Mouse (Mus musculus) liver, embryonic 13.5 days (tissue): ENCODE results near the gene Samm50. TPM values are rescaled to one million over a fixed set of nuclear protein-coding genes. Genes with fewer than 3 reads are reported as not detected.

ENCODE experiments used
- ATAC-seq: fragments of 200-750 bp; cut with Nextera tagmentation; 2 replicates; pipeline ENCODE4 v1.8.0; 2017; ENCODE audit warnings: low read depth, mild to moderate bottlenecking, moderate number of reproducible peaks, moderate library complexity
- DNase-seq: peaks from one replicate; pipeline ENCODE4 v3.0.0; 2022
- H3K27ac ChIP-seq: fragments of 300-500 bp; sonication (generic); 2 replicates; pipeline ENCODE4 v1.5.1; 2015; ENCODE audit warnings: moderate library complexity, mild to moderate bottlenecking, inconsistent platforms
- H3K27me3 ChIP-seq: fragments of 300-500 bp; sonication (generic); 2 replicates; pipeline ENCODE4 v1.6.1; 2015; ENCODE audit warnings: mild to moderate bottlenecking, inconsistent platforms
- H3K36me3 ChIP-seq: fragments of 300-500 bp; sonication (generic); 2 replicates; pipeline ENCODE4 v1.6.1; 2015; ENCODE audit warnings: mild to moderate bottlenecking, inconsistent platforms
- H3K4me1 ChIP-seq: fragments of 300-500 bp; sonication (generic); replicated peaks from 2 replicates; pipeline ENCODE4 v1.6.1; 2015; ENCODE audit warnings: inconsistent platforms
- H3K4me2 ChIP-seq: fragments of 300-500 bp; sonication (generic); 2 replicates; pipeline ENCODE4 v1.6.1; 2015; ENCODE audit warnings: inconsistent platforms, mild to moderate bottlenecking, moderate library complexity
- H3K4me3 ChIP-seq: fragments of 300-500 bp; sonication (generic); replicated peaks from 2 replicates; pipeline ENCODE4 v1.5.1; 2015; ENCODE audit warnings: mild to moderate bottlenecking, inconsistent platforms
- H3K9ac ChIP-seq: fragments of 300-500 bp; sonication (generic); 2 replicates; pipeline ENCODE4 v1.6.1; 2015; ENCODE audit warnings: mild to moderate bottlenecking, inconsistent platforms
- H3K9me3 ChIP-seq: fragments of 300-500 bp; sonication (generic); replicated peaks from 2 replicates; pipeline ENCODE4 v1.6.1; 2016; ENCODE audit warnings: inconsistent platforms
- WGBS: fragments of 180-500 bp; shearing (Covaris S2); methylation state at CpG from one replicate; pipeline ENCODE4 v1.1.7; 2015; ENCODE audit not compliant: insufficient replicate concordance; 5-methylcytosine and 5-hydroxymethylcytosine counted together
- polyA plus RNA-seq: library from polyadenylated mRNA; unstranded; fragments of >200 nt; fragmentation: Nextera tagmentation; extraction: Ambion mirVana; gene quantifications from 2 replicates; pipeline ENCODE4 v1.2.1, GENCODE M21; 2015

Samm50 gene
- polyA plus RNA-seq, 1 experiment from 2014 or later = 98.0 TPM

- Histone ChIP-seq H3K27me3 (0 out of 2 replicates have a peak, but pooled peaks cover 15% of the 10 kb centered on the region), H3K9me3 (no peaks in the 10 kb centered on the region), H3K4me2 (no peak overlapping the region), H3K27ac (no peak overlapping the region), H3K36me3 (no peaks in the 10 kb centered on the region), H3K4me3 (no peak overlapping the region), H3K4me1 (peaks cover 11% of the 10 kb centered on the region; the same call in 1 of the 2 replicates), H3K9ac (no peak overlapping the region)
- WGBS = 52% methylated on average over 6 of the region's 6 CpGs
- ATAC-seq (no peak), DNase-seq (no peak)
Observed at GRCm38 (mm10) chr15:84182000-84182399, 10.0 kb upstream of the Samm50 start.

DNA sequence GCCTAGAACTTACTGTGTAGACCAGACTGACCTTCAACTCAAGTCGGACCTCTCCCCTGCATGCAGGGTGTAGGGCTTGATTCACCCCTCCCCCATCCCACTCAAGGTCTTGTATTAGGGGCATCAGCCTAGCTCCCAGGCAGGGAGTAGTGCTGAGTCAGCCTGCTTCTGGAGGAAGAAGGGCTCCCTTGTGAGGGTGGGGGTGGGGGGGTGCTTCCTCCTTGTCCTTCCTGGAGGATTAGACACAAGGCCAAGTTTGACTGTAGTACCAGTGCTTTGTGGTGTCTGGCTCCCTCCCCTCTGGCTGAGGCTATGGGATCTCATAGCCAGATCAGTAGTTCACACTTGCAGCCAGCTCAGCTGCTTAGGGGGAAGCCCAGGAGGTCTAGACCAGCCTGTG lies 8.1 kb upstream of the Samm50 start:
- no peaks in the 10 kb centered on the region for H3K36me3 ChIP-seq
- H3K4me3 ChIP-seq = no peak overlapping the region
- 0% methylated on average over 1 of the region's 1 CpGs for WGBS
- ATAC-seq = peak; percentile 60
- H3K4me2 ChIP-seq = no peak overlapping the region
- peaks cover 11% of the 10 kb centered on the region; the same call in 1 of the 2 replicates for H3K4me1 ChIP-seq
- H3K27me3 ChIP-seq = 0 out of 2 replicates have a peak, but pooled peaks cover 15% of the 10 kb centered on the region
- no peak overlapping the region for H3K27ac ChIP-seq
- no peak for DNase-seq
- no peaks in the 10 kb centered on the region for H3K9me3 ChIP-seq
- no peak overlapping the region for H3K9ac ChIP-seq

DNA sequence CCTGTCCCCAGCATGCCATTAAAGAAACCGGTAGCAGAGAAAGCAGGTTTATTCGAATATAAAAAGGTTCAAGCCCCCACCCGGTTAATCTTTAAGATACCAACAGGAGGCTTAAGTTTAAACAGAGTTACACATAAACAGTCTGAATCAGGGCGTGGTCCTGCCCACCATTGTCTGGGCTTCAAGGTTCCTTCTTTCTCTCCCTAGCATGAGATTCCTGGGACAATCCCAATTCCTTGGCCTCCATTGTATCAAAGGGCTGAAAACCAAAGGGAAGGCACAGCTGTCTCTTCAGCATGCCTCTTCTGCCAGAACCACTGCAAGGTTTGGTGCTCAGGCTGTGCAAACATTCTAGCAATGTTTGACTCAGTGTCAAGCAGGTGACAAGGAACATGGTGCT lies 5.8 kb upstream of the Samm50 start:
- no peak for DNase-seq

DNA sequence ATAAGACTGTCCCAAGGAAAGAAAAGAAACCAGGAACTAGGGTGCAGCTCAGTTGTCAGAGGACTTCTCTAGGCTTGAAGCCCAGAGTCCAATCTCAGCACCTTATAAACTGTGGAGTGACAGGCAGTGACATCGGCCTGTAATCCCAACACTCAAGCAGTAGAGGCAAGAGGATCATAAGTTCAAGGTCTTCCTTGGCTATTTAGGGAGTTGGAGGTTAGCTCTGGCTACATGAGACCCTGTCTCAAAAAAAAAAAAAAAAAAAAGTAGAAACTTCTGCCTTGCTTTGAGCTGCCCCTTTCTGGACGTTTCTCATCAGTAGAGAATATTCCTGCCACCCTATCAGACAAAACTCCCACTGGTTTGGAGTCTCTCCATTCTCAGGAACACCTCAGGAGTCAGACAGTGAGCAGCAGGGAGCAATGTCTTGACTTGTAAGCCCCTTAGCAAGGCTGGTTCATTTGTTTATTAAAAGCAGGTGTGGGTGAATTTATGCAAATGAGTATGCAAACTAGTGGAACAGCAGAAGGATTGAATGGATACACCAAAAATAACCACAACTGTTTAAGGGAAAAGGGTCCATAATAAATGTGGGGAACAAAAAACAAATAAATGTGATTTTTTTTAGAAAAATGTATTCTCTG lies 3.0 kb upstream of the Samm50 start:
- no peak overlapping the region for H3K27ac ChIP-seq
- H3K4me3 ChIP-seq = no peak overlapping the region
- WGBS = 56% methylated on average over 2 of the region's 2 CpGs
- no peak overlapping the region for H3K9ac ChIP-seq
- no peaks in the 10 kb centered on the region for H3K9me3 ChIP-seq
- ATAC-seq = no peak
- H3K36me3 ChIP-seq = no peaks in the 10 kb centered on the region
- H3K27me3 ChIP-seq = 0 out of 2 replicates have a peak, but pooled peaks cover under 1% of the 10 kb centered on the region
- DNase-seq = no peak
- H3K4me2 ChIP-seq = no peak overlapping the region
- peaks cover 40% of the 10 kb centered on the region for H3K4me1 ChIP-seq

More for the DNA sequence above, 5.8 kb upstream of the Samm50 start:
- Histone ChIP-seq H3K27ac (no peak overlapping the region), H3K36me3 (no peaks in the 10 kb centered on the region), H3K9me3 (no peaks in the 10 kb centered on the region), H3K4me1 (peaks cover 26% of the 10 kb centered on the region), H3K4me2 (no peak overlapping the region), H3K27me3 (0 out of 2 replicates have a peak, but pooled peaks cover 9% of the 10 kb centered on the region), H3K4me3 (no peak overlapping the region), H3K9ac (no peak overlapping the region)
- 52% methylated on average over 4 of the region's 4 CpGs for WGBS
- ATAC-seq = no peak

- H3K36me3 ChIP-seq = peaks cover under 1% of the 10 kb centered on the region; the same call in 1 of the 2 replicates
- ATAC-seq (no peak), DNase-seq (peak; percentile 15)
- no peak overlapping the region for H3K4me3 ChIP-seq
- no peaks in the 10 kb centered on the region for H3K27me3 ChIP-seq
- 46% methylated on average over 3 of the region's 3 CpGs for whole genome bisulfite sequencing
- H3K4me1 ChIP-seq = peaks cover 44% of the 10 kb centered on the region
- H3K9ac ChIP-seq = no peak overlapping the region
- H3K4me2 ChIP-seq = no peak overlapping the region
- H3K9me3 ChIP-seq = no peaks in the 10 kb centered on the region
- H3K27ac ChIP-seq = no peak overlapping the region
Observed at GRCm38 (mm10) chr15:84189881-84190280, 2.2 kb upstream of the Samm50 start.

DNA sequence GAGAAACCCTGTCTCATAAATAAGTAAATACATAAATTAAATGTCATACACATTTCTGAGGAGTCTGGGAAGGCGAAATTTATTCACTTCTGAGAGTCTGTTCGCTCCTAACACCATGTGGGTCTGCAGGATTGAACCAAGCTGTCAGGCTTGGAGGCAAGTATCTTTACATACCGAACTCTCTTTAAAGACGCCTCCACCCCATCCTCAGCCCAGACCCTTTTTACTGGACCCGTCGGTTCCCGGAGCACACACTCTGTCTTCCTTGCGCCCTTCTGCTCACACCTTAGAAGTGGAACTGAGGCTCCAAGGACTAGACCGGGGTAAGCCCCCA lies 350 bp upstream of the Samm50 start:
- peak overlapping the region; percentile 73 for H3K4me3 ChIP-seq

GRCm38 (mm10) chr15:84196486-84197165 lies 4.6 kb downstream of the Samm50 start:
- Histone ChIP-seq H3K4me1 (peaks cover 26% of the 10 kb centered on the region), H3K36me3 (peaks cover 68% of the 10 kb centered on the region), H3K4me3 (no peak overlapping the region), H3K27ac (no peak overlapping the region), H3K9me3 (no peaks in the 10 kb centered on the region), H3K4me2 (no peak overlapping the region), H3K9ac (no peak overlapping the region), H3K27me3 (no peaks in the 10 kb centered on the region)
- DNase-seq = no peak
- no peak for ATAC-seq
- 75% methylated on average over 8 of the region's 8 CpGs for WGBS

More for the DNA sequence above, 350 bp upstream of the Samm50 start:
- ATAC-seq (no peak; the same call in 1 of the 2 replicates), DNase-seq (no peak)
- peak overlapping the region; percentile 86 for H3K27ac ChIP-seq
- H3K4me1 ChIP-seq = peaks cover 46% of the 10 kb centered on the region
- H3K9me3 ChIP-seq = no peaks in the 10 kb centered on the region
- 1% methylated on average over 9 of the region's 9 CpGs for WGBS
- H3K4me2 ChIP-seq = peak overlapping the region; percentile 72
- peaks cover 19% of the 10 kb centered on the region for H3K36me3 ChIP-seq
- H3K27me3 ChIP-seq = no peaks in the 10 kb centered on the region
- peak overlapping the region; percentile 76 for H3K9ac ChIP-seq

- no peak for DNase-seq
- Histone ChIP-seq H3K36me3 (peaks cover 84% of the 10 kb centered on the region), H3K4me2 (no peak overlapping the region), H3K4me3 (no peak overlapping the region), H3K9ac (no peak overlapping the region), H3K9me3 (no peaks in the 10 kb centered on the region), H3K4me1 (peaks cover 50% of the 10 kb centered on the region), H3K27ac (no peak overlapping the region), H3K27me3 (no peaks in the 10 kb centered on the region)
- 65% methylated on average over 4 of the region's 4 CpGs for WGBS
- no peak for ATAC-seq
Observed at GRCm38 (mm10) chr15:84207327-84207726, 15.3 kb downstream of the Samm50 start.

DNA sequence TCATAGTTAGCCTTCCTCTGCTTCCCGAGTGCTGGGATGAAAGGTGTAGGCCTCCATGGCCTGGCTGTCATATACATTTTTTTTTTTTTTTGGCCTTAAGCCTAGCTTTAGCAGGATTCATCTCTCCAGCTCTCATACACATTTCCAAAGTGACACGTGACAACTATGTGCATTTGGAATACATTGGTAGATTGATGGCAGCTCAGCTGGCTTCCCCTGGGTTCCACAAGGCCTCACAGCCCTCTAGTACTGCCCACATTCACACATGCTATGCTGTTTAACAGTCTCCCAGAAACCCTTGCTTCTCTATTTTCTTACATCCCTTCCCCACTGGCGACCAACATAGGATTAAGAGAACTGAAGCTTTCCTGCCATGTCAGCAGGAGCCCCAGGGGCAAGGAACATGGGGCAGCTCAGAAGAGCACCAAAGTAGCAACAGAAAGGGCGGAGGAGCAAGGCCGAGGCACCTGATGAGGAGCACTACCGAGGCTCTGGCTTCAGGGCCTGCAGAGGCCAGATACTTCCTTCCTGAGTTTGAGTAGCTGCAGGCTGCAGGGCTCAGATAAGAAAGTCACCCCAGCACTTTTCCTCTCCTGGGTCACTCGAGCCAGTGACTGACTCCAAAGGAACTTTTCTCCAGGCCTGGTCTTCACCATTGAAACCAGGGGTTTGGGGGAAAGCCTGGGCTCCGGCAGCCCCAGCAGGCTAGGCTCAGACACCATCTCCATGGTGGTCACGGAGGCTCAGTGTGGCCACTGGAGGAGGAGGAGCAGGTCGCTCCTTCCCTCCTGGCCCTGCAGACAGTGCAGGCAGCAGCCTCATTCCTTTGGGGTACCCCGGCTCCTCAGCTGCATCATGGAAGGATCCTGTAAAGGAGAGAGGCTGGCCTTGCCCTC lies 17.7 kb downstream of the Samm50 start:
- no peaks in the 10 kb centered on the region for H3K27me3 ChIP-seq
- H3K36me3 ChIP-seq = peaks cover 82% of the 10 kb centered on the region
- peaks cover 56% of the 10 kb centered on the region for H3K4me1 ChIP-seq
- peak overlapping the region; percentile 71 for H3K4me2 ChIP-seq
- H3K4me3 ChIP-seq = peak overlapping the region; percentile 36
- WGBS = 16% methylated on average over 11 of the region's 11 CpGs
- H3K27ac ChIP-seq = peak overlapping the region; percentile 93
- peak overlapping the region; percentile 75 for H3K9ac ChIP-seq
- no peaks in the 10 kb centered on the region for H3K9me3 ChIP-seq
- ATAC-seq (peak; percentile 93), DNase-seq (peak; percentile 81)

GRCm38 (mm10) chr15:84210461-84210860 lies 18.4 kb downstream of the Samm50 start:
- Histone ChIP-seq H3K27me3 (no peaks in the 10 kb centered on the region), H3K9ac (peak overlapping the region; percentile 75), H3K4me2 (peak overlapping the region; percentile 71), H3K27ac (peak overlapping the region; percentile 93), H3K4me3 (peak overlapping the region; percentile 36), H3K4me1 (peaks cover 56% of the 10 kb centered on the region), H3K9me3 (no peaks in the 10 kb centered on the region), H3K36me3 (peaks cover 82% of the 10 kb centered on the region)
- WGBS = 73% methylated on average over 13 of the region's 13 CpGs
- DNase-seq (no peak), ATAC-seq (no peak)

DNA sequence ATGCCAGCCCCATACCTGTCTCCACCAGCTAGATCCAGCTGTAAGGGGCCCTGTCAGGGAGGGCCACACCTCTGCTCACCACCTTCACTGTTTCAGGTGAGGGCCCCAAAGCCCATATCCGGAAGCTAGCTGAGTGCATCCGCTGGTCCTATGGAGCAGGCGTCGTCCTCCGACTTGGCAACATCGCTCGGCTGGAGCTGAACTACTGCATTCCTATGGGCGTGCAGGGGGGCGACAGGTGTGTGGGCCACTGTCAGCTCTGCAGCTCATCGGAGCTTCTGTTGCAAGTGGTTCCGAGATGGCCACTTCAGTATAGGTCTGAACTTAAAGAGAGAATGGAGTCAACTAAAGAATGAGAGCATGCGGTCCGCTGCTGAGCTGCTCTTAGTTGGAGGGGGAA lies 18.9 kb downstream of the Samm50 start:
- 93% methylated on average over 13 of the region's 13 CpGs for WGBS
- H3K27ac ChIP-seq = peak overlapping the region; percentile 93
- no peaks in the 10 kb centered on the region for H3K27me3 ChIP-seq
- peaks cover 77% of the 10 kb centered on the region for H3K36me3 ChIP-seq
- H3K9me3 ChIP-seq = no peaks in the 10 kb centered on the region
- peak overlapping the region; percentile 71 for H3K4me2 ChIP-seq
- ATAC-seq (no peak), DNase-seq (no peak)
- peaks cover 56% of the 10 kb centered on the region for H3K4me1 ChIP-seq
- H3K4me3 ChIP-seq = peak overlapping the region; percentile 36
- peak overlapping the region; percentile 75 for H3K9ac ChIP-seq
